Mouse (Mus musculus): ENCODE results near the gene Rsph1.

DNA sequence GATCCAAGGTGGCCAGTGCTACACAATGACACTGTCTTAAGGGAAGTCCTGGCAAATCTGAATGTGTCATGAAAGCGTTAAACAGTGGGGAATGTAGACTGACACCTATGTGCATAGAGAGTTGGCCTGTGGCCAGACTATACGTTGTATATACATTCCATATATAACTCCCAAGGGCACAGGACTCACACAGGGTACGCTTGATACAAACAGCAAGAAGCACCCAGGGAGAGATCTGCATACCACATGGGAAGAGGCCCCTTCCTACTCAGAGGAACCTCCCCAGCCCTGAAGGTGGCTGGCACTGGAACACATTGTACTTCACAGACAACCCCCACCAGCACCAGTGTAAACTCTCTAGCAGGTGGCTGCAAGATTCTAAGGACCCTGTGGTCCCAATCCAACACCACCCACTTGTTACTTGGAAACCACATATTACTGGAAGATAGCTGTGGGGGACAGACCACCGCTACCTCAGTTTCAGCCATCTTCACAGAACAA, 54.3 kb downstream of the Rsph1 start:
- no peak for TF ChIP-seq POLR2A (IDR thresholded peaks at IDR 0.05; ENCODE audit: low read depth, low read length)
- no peak for TF ChIP-seq CTCF (IDR thresholded peaks at IDR 0.05; ENCODE audit: borderline replicate concordance, insufficient read depth, low read length)
